Mouse (Mus musculus): ENCODE measurements around the gene Snx33. TPM values are rescaled to one million over a fixed set of nuclear protein-coding genes. Genes with fewer than 3 reads are reported as not detected.
"Not testable (repeated sequence)": the region's sequence is repeated elsewhere in the genome, so short reads cannot be mapped to it uniquely, and the experiment has no call there.

Snx33 gene
- polyA plus RNA-seq, 1 experiment from 2014 or later: 8.5 TPM

- no peak for ATAC-seq (replicated peaks; ENCODE audit: low FRiP score, low read depth)
- no peaks in the 10 kb centered on the region for H3K4me1 ChIP-seq (replicated peaks; ENCODE audit: insufficient read depth, low read length)
- no peaks in the 10 kb centered on the region for H3K27me3 ChIP-seq (ENCODE audit: insufficient read depth, low read length)
- peak; percentile 41 for DNase-seq (ENCODE audit: low spot score)
- H3K9ac ChIP-seq (ENCODE audit: low read depth, low read length): no peak overlapping the region
- 0 out of 2 replicates have a peak, but pooled peaks cover 5% of the 10 kb centered on the region for H3K36me3 ChIP-seq (ENCODE audit: insufficient read depth, low read length)
- no peaks in the 10 kb centered on the region for H3K9me3 ChIP-seq (replicated peaks; ENCODE audit: low read length)
- 47% methylated on average over 7 of the region's 7 CpGs for WGBS
- TF ChIP-seq CTCF (IDR thresholded peaks at IDR 0.05; ENCODE audit: low read depth): no peak
- H3K27ac ChIP-seq: no peak overlapping the region
- H3K4me2 ChIP-seq (ENCODE audit: low read length): no peak overlapping the region
- no peak overlapping the region for H3K4me3 ChIP-seq (replicated peaks; ENCODE audit: low read depth, low read length)
Measured at GRCm38 (mm10) chr9:56956966-56957675, 28.9 kb upstream of the Snx33 start.

GRCm38 (mm10) chr9:56953562-56953961, 25.4 kb upstream of the Snx33 start:
- no peaks in the 10 kb centered on the region for H3K9me3 ChIP-seq (replicated peaks; ENCODE audit: low read length)
- H3K4me1 ChIP-seq (replicated peaks; ENCODE audit: insufficient read depth, low read length): peaks cover 5% of the 10 kb centered on the region; the same call in 1 of the 2 replicates
- no peak for DNase-seq (ENCODE audit: low spot score)
- no peak overlapping the region for H3K4me3 ChIP-seq (replicated peaks; ENCODE audit: low read depth, low read length)
- WGBS: 91% methylated on average over 1 of the region's 1 CpGs
- H3K9ac ChIP-seq (ENCODE audit: low read depth, low read length): no peak overlapping the region
- no peak overlapping the region for H3K4me2 ChIP-seq (ENCODE audit: low read length)
- no peaks in the 10 kb centered on the region for H3K27me3 ChIP-seq (ENCODE audit: insufficient read depth, low read length)
- no peak for ATAC-seq (replicated peaks; ENCODE audit: low FRiP score, low read depth)
- H3K27ac ChIP-seq: no peak overlapping the region
- no peaks in the 10 kb centered on the region for H3K36me3 ChIP-seq (ENCODE audit: insufficient read depth, low read length)
- peak; percentile 53 for TF ChIP-seq CTCF (IDR thresholded peaks at IDR 0.05; ENCODE audit: low read depth)

- TF ChIP-seq CTCF (IDR thresholded peaks at IDR 0.05; ENCODE audit: low read depth): 0 out of 2 replicates have a peak, but pooled peaks have one; percentile 15
- WGBS: under 1% methylated on average over 50 of the region's 50 CpGs
- peak within 1 kb of the TSS; percentile 72 for H3K4me2 ChIP-seq (ENCODE audit: low read length)
- no peaks in the 10 kb centered on the region for H3K9me3 ChIP-seq (replicated peaks; ENCODE audit: low read length)
- peaks cover 5% of the 10 kb centered on the region; the same call in 1 of the 2 replicates for H3K4me1 ChIP-seq (replicated peaks; ENCODE audit: insufficient read depth, low read length)
- H3K27ac ChIP-seq: peak within 1 kb of the TSS; percentile 90
- DNase-seq (ENCODE audit: low spot score) (peak; percentile 99), ATAC-seq (replicated peaks; ENCODE audit: low FRiP score, low read depth) (peak; percentile 99)
- H3K36me3 ChIP-seq (ENCODE audit: insufficient read depth, low read length): no peaks in the 10 kb centered on the region
- peak within 1 kb of the TSS; percentile 58 for H3K4me3 ChIP-seq (replicated peaks; ENCODE audit: low read depth, low read length)
- peak within 1 kb of the TSS; percentile 76 for H3K9ac ChIP-seq (ENCODE audit: low read depth, low read length)
- H3K27me3 ChIP-seq (ENCODE audit: insufficient read depth, low read length): no peaks in the 10 kb centered on the region
Measured at GRCm38 (mm10) chr9:56950414-56951400, 22.5 kb upstream of the Snx33 start, which contains the start of gene Snupn. Snupn (plus strand) TSS chr9:56950878.

- H3K9me3 ChIP-seq (replicated peaks; ENCODE audit: low read length): no peaks in the 10 kb centered on the region
- 16% methylated on average over 13 of the region's 13 CpGs for WGBS
- peak overlapping the region; percentile 16; the same call in 1 of the 2 replicates for H3K4me3 ChIP-seq (replicated peaks; ENCODE audit: low read depth, low read length)
- H3K27me3 ChIP-seq (ENCODE audit: insufficient read depth, low read length): no peaks in the 10 kb centered on the region
- H3K4me2 ChIP-seq (ENCODE audit: low read length): peak overlapping the region; percentile 47
- ATAC-seq (replicated peaks; ENCODE audit: low FRiP score, low read depth): no peak
- no peak for TF ChIP-seq CTCF (IDR thresholded peaks at IDR 0.05; ENCODE audit: low read depth)
- peaks cover 5% of the 10 kb centered on the region; the same call in 1 of the 2 replicates for H3K4me1 ChIP-seq (replicated peaks; ENCODE audit: insufficient read depth, low read length)
- DNase-seq (ENCODE audit: low spot score): peak; percentile 8
- H3K36me3 ChIP-seq (ENCODE audit: insufficient read depth, low read length): no peaks in the 10 kb centered on the region
- H3K27ac ChIP-seq: no peak overlapping the region
- peak overlapping the region; percentile 8; the same call in 1 of the 2 replicates for H3K9ac ChIP-seq (ENCODE audit: low read depth, low read length)
Measured at GRCm38 (mm10) chr9:56949767-56950166, 21.6 kb upstream of the Snx33 start.

GRCm38 (mm10) chr9:56948699-56949098, 20.5 kb upstream of the Snx33 start:
- WGBS: 62% methylated on average over 5 of the region's 5 CpGs
- ATAC-seq (replicated peaks; ENCODE audit: low FRiP score, low read depth); H3K36me3 ChIP-seq (ENCODE audit: insufficient read depth, low read length); H3K9me3 ChIP-seq (replicated peaks; ENCODE audit: low read length); H3K4me2 ChIP-seq (ENCODE audit: low read length); H3K9ac ChIP-seq (ENCODE audit: low read depth, low read length); DNase-seq (ENCODE audit: low spot score); H3K4me1 ChIP-seq (replicated peaks; ENCODE audit: insufficient read depth, low read length); H3K27ac ChIP-seq; H3K4me3 ChIP-seq (replicated peaks; ENCODE audit: low read depth, low read length); H3K27me3 ChIP-seq (ENCODE audit: insufficient read depth, low read length): not testable (repeated sequence)

GRCm38 (mm10) chr9:56947481-56947880, 19.3 kb upstream of the Snx33 start:
- WGBS: 21% methylated on average over 3 of the region's 3 CpGs
- TF ChIP-seq CTCF (IDR thresholded peaks at IDR 0.05; ENCODE audit: low read depth): peak; percentile 80
- not testable (repeated sequence) for H3K27ac ChIP-seq; ATAC-seq (replicated peaks; ENCODE audit: low FRiP score, low read depth); H3K4me2 ChIP-seq (ENCODE audit: low read length); H3K4me1 ChIP-seq (replicated peaks; ENCODE audit: insufficient read depth, low read length); H3K9me3 ChIP-seq (replicated peaks; ENCODE audit: low read length); H3K9ac ChIP-seq (ENCODE audit: low read depth, low read length); H3K4me3 ChIP-seq (replicated peaks; ENCODE audit: low read depth, low read length); H3K27me3 ChIP-seq (ENCODE audit: insufficient read depth, low read length); H3K36me3 ChIP-seq (ENCODE audit: insufficient read depth, low read length)
- peak; percentile 85 for DNase-seq (ENCODE audit: low spot score)

All from kidney, postnatal 0 days (tissue).